Mouse (Mus musculus): Measurements from ENCODE around the gene Supt6. TPM values are rescaled to one million over a fixed set of nuclear protein-coding genes. Genes with fewer than 3 reads are reported as not detected.

Supt6 gene
- polyA plus RNA-seq, 1 experiment from 2014 or later: 16.6 TPM

GRCm38 (mm10) chr11:78215709-78216317 is 30.0 kb downstream of the Supt6 start:
- no peak overlapping the region for H3K27ac ChIP-seq (replicated peaks)
- no peak for ATAC-seq (ENCODE audit: extremely low read depth, insufficient number of reproducible peaks, low FRiP score, low TSS enrichment)
- no peaks in the 10 kb centered on the region for H3K9me3 ChIP-seq
- WGBS: 87% methylated on average over 11 of the region's 11 CpGs
- H3K4me1 ChIP-seq: no peaks in the 10 kb centered on the region
- no peaks in the 10 kb centered on the region for H3K27me3 ChIP-seq (replicated peaks)
- no peak overlapping the region for H3K9ac ChIP-seq
- no peak overlapping the region for H3K4me2 ChIP-seq
- H3K36me3 ChIP-seq: peaks cover 99% of the 10 kb centered on the region
- no peak overlapping the region for H3K4me3 ChIP-seq

DNA sequence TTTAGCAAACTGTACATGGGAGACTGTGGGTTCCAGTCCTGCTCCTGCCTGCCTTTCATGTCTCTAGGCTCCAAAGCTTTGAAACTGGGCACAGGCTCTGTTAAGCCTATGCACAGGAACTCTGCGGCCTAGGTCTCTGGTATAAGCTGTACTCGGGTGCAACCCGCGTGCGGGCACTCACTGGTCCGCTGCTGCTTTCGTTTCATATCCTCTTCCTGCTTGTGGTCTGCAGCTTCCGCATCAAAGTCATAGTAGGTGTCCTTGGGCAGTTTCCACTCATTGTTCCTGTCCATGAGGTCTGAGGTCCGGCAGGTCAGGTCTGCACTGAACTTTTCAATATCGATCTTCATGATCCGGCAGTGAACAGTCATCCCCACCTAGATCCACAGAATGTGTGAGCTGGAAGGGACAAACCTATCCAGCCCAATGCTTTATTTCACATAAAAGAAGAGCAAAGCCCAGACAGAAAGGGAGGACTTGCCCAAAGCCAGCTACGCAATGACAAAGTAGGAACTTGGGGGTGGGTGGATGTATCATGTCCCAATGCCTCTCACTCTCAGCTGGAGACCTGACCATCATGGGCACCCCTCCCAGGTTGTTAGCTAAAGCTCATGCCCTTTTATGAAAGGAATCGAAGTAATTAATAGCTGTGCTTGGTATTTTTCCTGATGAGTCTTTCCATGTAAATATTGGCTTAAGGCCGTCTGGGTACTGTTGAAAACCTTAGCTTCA is 32.5 kb downstream of the Supt6 start:
- Histone ChIP-seq H3K27me3 (replicated peaks) (no peaks in the 10 kb centered on the region), H3K9me3 (no peaks in the 10 kb centered on the region), H3K36me3 (peaks cover 99% of the 10 kb centered on the region), H3K4me3 (no peak overlapping the region), H3K9ac (no peak overlapping the region), H3K4me2 (no peak overlapping the region), H3K4me1 (no peaks in the 10 kb centered on the region), H3K27ac (replicated peaks) (no peak overlapping the region)
- 91% methylated on average over 14 of the region's 14 CpGs for WGBS
- no peak for ATAC-seq (ENCODE audit: extremely low read depth, insufficient number of reproducible peaks, low FRiP score, low TSS enrichment)

GRCm38 (mm10) chr11:78211513-78211912 is 34.3 kb downstream of the Supt6 start:
- Histone ChIP-seq H3K4me3 (no peak overlapping the region), H3K36me3 (peaks cover 100% of the 10 kb centered on the region), H3K27ac (replicated peaks) (no peak overlapping the region), H3K9me3 (no peaks in the 10 kb centered on the region), H3K4me1 (no peaks in the 10 kb centered on the region), H3K4me2 (no peak overlapping the region), H3K27me3 (replicated peaks) (no peaks in the 10 kb centered on the region), H3K9ac (no peak overlapping the region)
- no peak for ATAC-seq (ENCODE audit: extremely low read depth, insufficient number of reproducible peaks, low FRiP score, low TSS enrichment)
- 94% methylated on average over 5 of the region's 5 CpGs for WGBS

DNA sequence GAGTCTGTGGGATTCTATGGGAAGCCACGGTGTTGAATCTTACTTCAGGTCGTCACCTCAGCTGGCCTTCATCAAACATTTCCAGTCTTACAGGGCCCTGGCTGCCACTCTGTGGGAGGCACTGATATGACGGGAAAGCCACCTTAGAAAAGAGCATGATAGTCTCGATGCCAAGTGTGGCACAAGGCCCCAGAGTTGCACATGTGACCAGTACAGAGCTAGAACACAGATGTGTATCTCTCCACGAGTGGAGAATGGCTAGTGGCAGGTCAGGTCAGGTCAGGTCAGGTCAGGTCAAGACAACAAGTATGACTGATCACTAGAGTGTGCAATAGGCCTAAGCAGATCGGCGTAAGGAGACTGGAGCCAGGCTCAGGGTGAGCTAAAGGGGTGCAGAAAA is 35.2 kb downstream of the Supt6 start:
- Histone ChIP-seq H3K27me3 (replicated peaks) (no peaks in the 10 kb centered on the region), H3K36me3 (peaks cover 100% of the 10 kb centered on the region), H3K9me3 (no peaks in the 10 kb centered on the region), H3K4me1 (no peaks in the 10 kb centered on the region), H3K4me3 (no peak overlapping the region), H3K9ac (no peak overlapping the region), H3K4me2 (no peak overlapping the region), H3K27ac (replicated peaks) (no peak overlapping the region)
- 80% methylated on average over 7 of the region's 7 CpGs for WGBS
- no peak for ATAC-seq (ENCODE audit: extremely low read depth, insufficient number of reproducible peaks, low FRiP score, low TSS enrichment)

DNA sequence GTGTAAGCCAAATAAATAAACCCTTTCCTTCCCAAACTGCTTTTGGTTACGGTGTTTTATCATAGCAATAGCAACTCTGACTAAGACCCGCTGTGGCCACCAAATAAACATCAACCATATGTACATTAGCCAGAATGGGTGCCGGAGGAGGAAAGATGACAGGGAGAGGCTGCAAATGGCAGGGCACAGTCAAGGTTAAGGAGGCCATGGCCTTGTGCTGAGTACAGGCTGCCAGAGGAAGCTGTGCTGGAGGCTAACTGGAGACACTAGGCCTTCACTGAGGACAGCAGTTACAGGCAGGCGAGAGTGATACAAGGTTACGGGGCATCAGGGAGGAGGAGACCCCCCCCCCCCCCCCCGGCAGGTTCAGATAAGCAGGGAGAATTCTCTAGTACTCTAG is 35.9 kb downstream of the Supt6 start:
- Histone ChIP-seq H3K9me3 (no peaks in the 10 kb centered on the region), H3K36me3 (peaks cover 100% of the 10 kb centered on the region), H3K9ac (no peak overlapping the region), H3K27ac (replicated peaks) (no peak overlapping the region), H3K4me1 (no peaks in the 10 kb centered on the region), H3K4me3 (no peak overlapping the region), H3K4me2 (no peak overlapping the region), H3K27me3 (replicated peaks) (no peaks in the 10 kb centered on the region)
- no peak for ATAC-seq (ENCODE audit: extremely low read depth, insufficient number of reproducible peaks, low FRiP score, low TSS enrichment)
- 89% methylated on average over 6 of the region's 6 CpGs for WGBS

DNA sequence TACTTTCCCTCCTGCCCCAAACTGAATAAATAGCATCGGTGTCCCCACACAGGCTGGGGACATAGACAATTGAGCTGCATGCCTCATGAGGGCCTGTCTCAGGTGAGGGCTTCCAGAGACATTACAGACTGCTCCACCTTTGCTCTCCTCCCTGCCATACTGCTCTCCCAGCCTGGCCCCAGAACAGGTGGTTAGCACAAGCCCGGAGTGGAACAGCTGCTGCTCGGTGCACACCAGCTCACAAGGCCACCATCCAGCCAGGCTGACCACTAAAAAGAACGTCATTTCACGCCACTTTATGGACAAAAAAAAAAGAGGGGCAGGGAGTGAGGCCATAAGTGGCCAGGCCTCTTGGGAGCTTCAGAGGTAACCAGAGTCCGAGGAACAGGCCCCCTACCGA is 38.6 kb downstream of the Supt6 start:
- no peak overlapping the region for H3K9ac ChIP-seq
- H3K4me3 ChIP-seq: no peak overlapping the region
- no peak for ATAC-seq (ENCODE audit: extremely low read depth, insufficient number of reproducible peaks, low FRiP score, low TSS enrichment)
- H3K27ac ChIP-seq (replicated peaks): no peak overlapping the region
- H3K36me3 ChIP-seq: peaks cover 95% of the 10 kb centered on the region
- H3K9me3 ChIP-seq: no peaks in the 10 kb centered on the region
- no peaks in the 10 kb centered on the region for H3K27me3 ChIP-seq (replicated peaks)
- H3K4me2 ChIP-seq: no peak overlapping the region
- H3K4me1 ChIP-seq: no peaks in the 10 kb centered on the region
- 89% methylated on average over 7 of the region's 7 CpGs for WGBS

- 80% methylated on average over 13 of the region's 13 CpGs for WGBS
- peaks cover 81% of the 10 kb centered on the region for H3K36me3 ChIP-seq
Measured at GRCm38 (mm10) chr11:78205361-78206206, 40.2 kb downstream of the Supt6 start.

DNA sequence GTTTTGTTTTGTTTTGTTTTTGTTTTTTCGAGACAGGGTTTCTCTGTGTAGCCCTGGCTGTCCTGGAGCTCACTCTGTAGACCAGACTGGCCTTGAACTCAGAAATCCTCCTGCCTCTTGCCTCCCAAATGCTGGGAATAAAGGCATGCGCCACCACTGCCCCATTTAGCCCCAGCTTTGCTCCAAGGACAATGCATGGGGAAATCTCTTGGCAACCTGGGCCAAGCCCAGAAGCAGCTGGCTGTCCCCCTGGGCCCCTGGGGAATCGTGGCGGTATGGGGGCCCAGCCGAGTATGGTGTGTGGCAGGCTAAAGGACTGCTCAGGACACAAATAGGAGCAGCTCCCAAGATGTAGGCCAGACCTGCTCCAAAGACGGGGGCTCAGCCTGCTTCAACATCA is 41.5 kb downstream of the Supt6 start:
- Histone ChIP-seq H3K27me3 (replicated peaks) (no peaks in the 10 kb centered on the region), H3K9ac (no peak overlapping the region), H3K4me2 (no peak overlapping the region), H3K27ac (replicated peaks) (no peak overlapping the region), H3K36me3 (peaks cover 68% of the 10 kb centered on the region), H3K9me3 (no peaks in the 10 kb centered on the region), H3K4me1 (no peaks in the 10 kb centered on the region), H3K4me3 (no peak overlapping the region)
- no peak for ATAC-seq (ENCODE audit: extremely low read depth, insufficient number of reproducible peaks, low FRiP score, low TSS enrichment)
- WGBS: 84% methylated on average over 6 of the region's 6 CpGs

More at GRCm38 (mm10) chr11:78205361-78206206, 40.2 kb downstream of the Supt6 start:
- H3K9ac ChIP-seq: no peak overlapping the region
- ATAC-seq (ENCODE audit: extremely low read depth, insufficient number of reproducible peaks, low FRiP score, low TSS enrichment): no peak
- no peak overlapping the region for H3K4me3 ChIP-seq
- H3K27ac ChIP-seq (replicated peaks): no peak overlapping the region
- no peaks in the 10 kb centered on the region for H3K27me3 ChIP-seq (replicated peaks)
- no peaks in the 10 kb centered on the region for H3K9me3 ChIP-seq
- H3K4me2 ChIP-seq: no peak overlapping the region
- H3K4me1 ChIP-seq: no peaks in the 10 kb centered on the region

DNA sequence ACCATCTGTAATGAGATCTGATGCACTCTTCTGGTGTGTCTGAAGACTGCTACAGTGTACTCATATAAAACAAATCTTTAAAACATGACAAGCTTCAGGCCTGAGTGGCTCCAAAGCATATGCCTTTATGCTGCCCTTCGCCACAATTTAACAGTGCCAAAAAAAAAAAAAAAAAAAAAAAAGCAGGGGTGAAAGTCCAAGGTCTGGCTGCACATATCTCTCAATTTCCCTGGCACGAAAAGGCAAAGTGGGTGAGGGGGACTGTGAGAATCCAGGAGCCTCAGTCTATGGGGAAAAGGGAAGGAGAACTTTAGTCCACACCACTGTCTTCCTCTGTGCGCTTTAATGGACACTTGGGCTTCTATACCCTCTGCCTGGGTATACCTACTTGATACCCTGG is 43.4 kb downstream of the Supt6 start:
- no peak overlapping the region for H3K4me2 ChIP-seq
- peaks cover 49% of the 10 kb centered on the region for H3K36me3 ChIP-seq
- no peaks in the 10 kb centered on the region for H3K27me3 ChIP-seq (replicated peaks)
- H3K9me3 ChIP-seq: no peaks in the 10 kb centered on the region
- H3K4me3 ChIP-seq: no peak overlapping the region
- no peaks in the 10 kb centered on the region for H3K4me1 ChIP-seq
- no peak overlapping the region for H3K27ac ChIP-seq (replicated peaks)
- 86% methylated on average over 3 of the region's 3 CpGs for WGBS
- H3K9ac ChIP-seq: no peak overlapping the region
- ATAC-seq (ENCODE audit: extremely low read depth, insufficient number of reproducible peaks, low FRiP score, low TSS enrichment): no peak

DNA sequence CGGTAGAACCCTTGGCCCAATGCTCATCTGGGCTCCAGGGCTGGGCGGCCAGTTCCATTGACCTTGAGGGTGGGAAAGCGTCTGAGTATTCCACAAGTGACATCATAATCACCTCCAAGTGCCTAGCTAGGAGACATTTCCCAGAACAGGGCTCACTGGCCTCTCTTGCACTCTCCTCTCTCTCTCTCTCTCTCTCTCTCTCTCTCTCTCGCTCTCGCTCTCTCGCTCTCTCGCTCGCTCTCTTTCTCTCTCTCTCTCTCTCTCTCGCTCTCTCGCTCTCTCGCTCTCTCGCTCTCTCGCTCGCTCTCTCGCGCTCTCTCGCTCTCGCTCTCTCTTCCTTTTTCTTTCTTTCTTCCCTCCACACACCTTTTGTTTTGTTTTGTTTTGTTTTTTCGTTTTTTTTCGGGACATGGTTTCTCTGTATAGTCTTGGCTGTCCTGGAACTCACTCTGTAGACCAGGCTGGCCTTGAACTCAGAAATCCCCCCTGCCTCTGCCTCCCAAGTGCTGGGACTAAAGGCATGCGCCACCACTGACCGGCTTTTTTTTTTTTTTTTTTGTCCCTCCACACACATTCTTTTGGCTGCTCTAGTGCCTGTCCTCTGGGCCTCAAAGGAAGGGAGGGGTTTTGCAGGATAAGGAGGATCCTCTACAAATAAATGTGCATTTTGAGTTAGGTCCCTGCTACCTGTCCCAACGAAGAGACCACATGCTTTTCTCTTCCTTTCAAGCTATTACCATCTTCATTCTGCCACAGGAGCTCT is 50.5 kb downstream of the Supt6 start:
- WGBS: 50% methylated on average over 23 of the region's 23 CpGs
- H3K27ac ChIP-seq (replicated peaks): peak overlapping the region; percentile 29; the same call in 1 of the 2 replicates

More for the DNA sequence above, 50.5 kb downstream of the Supt6 start:
- no peak for ATAC-seq (ENCODE audit: extremely low read depth, insufficient number of reproducible peaks, low FRiP score, low TSS enrichment)
- peaks cover 16% of the 10 kb centered on the region for H3K4me1 ChIP-seq
- no peaks in the 10 kb centered on the region for H3K27me3 ChIP-seq (replicated peaks)
- H3K9ac ChIP-seq: peak overlapping the region; percentile 77
- peak overlapping the region; percentile 62 for H3K4me3 ChIP-seq
- no peaks in the 10 kb centered on the region for H3K9me3 ChIP-seq
- peak overlapping the region; percentile 76 for H3K4me2 ChIP-seq
- peaks cover 34% of the 10 kb centered on the region for H3K36me3 ChIP-seq

Data from heart, embryonic 13.5 days (tissue).